Mouse (Mus musculus) testis, adult 2 months (tissue): ENCODE results near the gene Scgb1a1. TPM values are rescaled to one million over a fixed set of nuclear protein-coding genes. Genes with fewer than 3 reads are reported as not detected.

ENCODE experiments used
- H3K27ac ChIP-seq: fragments of 200-500 bp; 2 replicates; pipeline ENCODE4 v1.5.1; 2012; ENCODE audit warnings: low read depth, low read length; ENCODE audit not compliant: control insufficient read depth, insufficient read depth
- H3K27me3 ChIP-seq: fragments of 200-500 bp; 2 replicates; pipeline ENCODE4 v1.6.1; 2012; ENCODE audit warnings: mild to moderate bottlenecking, low read length, moderate library complexity; ENCODE audit not compliant: control insufficient read depth, insufficient read depth
- H3K36me3 ChIP-seq: fragments of 200-500 bp; 2 replicates; pipeline ENCODE4 v1.6.1; 2012; ENCODE audit warnings: mild to moderate bottlenecking, low read length; ENCODE audit not compliant: control insufficient read depth, insufficient read depth
- H3K4me1 ChIP-seq: fragments of 200-500 bp; 2 replicates; pipeline ENCODE4 v1.6.1; 2012; ENCODE audit warnings: low read length; ENCODE audit not compliant: control insufficient read depth, insufficient read depth
- H3K4me3 ChIP-seq: fragments of 200-500 bp; 2 replicates; pipeline ENCODE4 v1.5.1; 2012; ENCODE audit warnings: low read depth, mild to moderate bottlenecking, low read length, moderate library complexity, mixed read lengths; ENCODE audit not compliant: control insufficient read depth
- CTCF ChIP-seq: fragments of 200-500 bp; IDR thresholded peaks from 2 replicates; pipeline ENCODE4 v1.5.1; 2012; ENCODE audit warnings: low read depth, mild to moderate bottlenecking, inconsistent platforms, low read length, moderate library complexity; ENCODE audit not compliant: control insufficient read depth, insufficient read depth, insufficient replicate concordance
- POLR2A ChIP-seq: fragments of 200-500 bp; IDR thresholded peaks from 2 replicates; pipeline ENCODE4 v1.6.1; 2012; ENCODE audit warnings: low read depth, mild to moderate bottlenecking, inconsistent platforms, low read length, moderate library complexity; ENCODE audit not compliant: control insufficient read depth
- polyA plus RNA-seq: library from polyadenylated mRNA; depleted of rRNA; stranded (reverse); fragments of >200 nt; gene quantifications from 2 replicates; pipeline ENCODE4 v1.2.3, GENCODE M21; 2012

Gene Scgb1a1
- polyA plus RNA-seq, 1 experiment = 0.41 TPM

DNA sequence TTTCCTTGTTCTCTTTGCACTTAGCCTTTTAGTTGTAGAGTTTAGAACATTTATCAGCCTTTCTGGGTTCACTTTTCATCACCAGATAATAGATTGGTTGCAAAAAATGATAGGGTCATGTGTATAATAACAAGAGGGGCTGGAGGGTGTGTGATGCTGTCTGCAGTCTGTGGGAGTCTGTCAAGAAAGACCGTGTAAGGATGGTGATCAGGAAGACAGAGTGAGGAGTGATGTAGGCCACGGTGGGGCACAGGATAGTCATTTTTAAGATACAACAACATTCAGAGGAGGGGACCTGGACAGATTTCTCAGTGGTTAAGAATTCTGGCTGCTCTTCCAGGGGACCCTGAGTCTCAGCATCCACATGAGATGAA is 15.6 kb downstream of the Scgb1a1 start:
- H3K27me3 ChIP-seq = no peaks in the 10 kb centered on the region
- TF ChIP-seq POLR2A = no peak
- no peak for TF ChIP-seq CTCF
- no peak overlapping the region for H3K4me3 ChIP-seq
- peaks cover 5% of the 10 kb centered on the region for H3K4me1 ChIP-seq
- no peaks in the 10 kb centered on the region for H3K36me3 ChIP-seq
- no peak overlapping the region for H3K27ac ChIP-seq

DNA sequence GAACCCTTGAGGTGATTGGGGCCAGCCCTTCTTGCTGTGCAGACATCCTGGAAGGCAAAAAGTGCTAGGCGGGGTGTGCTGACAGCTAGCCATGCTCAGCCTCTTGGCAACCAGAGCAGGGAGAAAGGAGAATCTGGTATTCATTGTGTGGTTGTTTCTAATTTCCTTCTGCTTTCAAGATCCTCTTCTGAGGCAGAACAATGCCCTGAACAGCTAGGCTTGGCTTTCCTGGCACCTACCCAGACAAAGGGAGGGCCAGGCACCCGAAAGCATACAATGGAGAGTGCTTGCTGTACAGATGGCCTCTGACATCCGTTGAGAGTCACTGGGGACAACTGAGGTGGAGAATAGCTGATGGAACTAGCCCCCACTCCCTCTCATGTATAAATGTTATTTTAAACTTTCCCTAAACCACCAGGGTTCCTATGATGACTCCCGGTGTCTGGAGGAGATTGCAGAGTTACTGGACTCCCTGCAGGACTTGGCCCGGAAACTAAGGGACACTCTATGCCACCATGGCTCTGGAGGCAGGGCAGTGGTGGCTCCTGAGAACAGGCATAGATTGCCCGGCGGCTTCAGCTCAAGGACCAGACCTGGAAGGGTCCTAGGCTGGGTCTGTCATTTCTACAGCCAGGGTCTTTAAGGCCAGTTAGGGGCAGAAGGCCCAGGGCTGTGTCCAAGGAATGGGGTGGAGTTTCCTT is 16.2 kb downstream of the Scgb1a1 start:
- H3K27me3 ChIP-seq = no peaks in the 10 kb centered on the region
- peaks cover 5% of the 10 kb centered on the region for H3K4me1 ChIP-seq
- peak overlapping the region; percentile 33 for H3K27ac ChIP-seq
- no peak overlapping the region for H3K4me3 ChIP-seq
- no peaks in the 10 kb centered on the region for H3K36me3 ChIP-seq
- TF ChIP-seq POLR2A (no peak), CTCF (no peak)

DNA sequence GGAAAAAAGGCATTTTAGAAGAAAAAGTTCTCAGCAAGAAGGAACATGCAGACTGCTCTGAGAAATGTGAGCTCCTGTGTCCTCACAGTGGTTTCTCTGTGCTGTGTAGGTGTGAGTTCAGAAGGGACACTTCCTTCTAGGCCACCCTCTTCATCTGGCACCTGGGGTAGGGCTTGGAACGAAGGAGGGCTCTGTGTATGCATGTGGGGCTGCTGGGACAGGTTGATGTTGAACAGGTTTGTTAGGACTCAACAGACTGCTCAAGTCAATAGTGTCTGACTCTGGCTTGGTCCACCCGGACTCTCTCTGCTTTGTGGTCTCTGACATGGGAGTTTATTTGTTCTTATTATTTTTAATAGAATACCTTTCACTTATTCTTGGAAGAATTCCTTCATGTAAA is 17.4 kb downstream of the Scgb1a1 start:
- Histone ChIP-seq H3K4me3 (no peak overlapping the region), H3K27ac (no peak overlapping the region)
- TF ChIP-seq POLR2A = no peak
- TF ChIP-seq CTCF = no peak

DNA sequence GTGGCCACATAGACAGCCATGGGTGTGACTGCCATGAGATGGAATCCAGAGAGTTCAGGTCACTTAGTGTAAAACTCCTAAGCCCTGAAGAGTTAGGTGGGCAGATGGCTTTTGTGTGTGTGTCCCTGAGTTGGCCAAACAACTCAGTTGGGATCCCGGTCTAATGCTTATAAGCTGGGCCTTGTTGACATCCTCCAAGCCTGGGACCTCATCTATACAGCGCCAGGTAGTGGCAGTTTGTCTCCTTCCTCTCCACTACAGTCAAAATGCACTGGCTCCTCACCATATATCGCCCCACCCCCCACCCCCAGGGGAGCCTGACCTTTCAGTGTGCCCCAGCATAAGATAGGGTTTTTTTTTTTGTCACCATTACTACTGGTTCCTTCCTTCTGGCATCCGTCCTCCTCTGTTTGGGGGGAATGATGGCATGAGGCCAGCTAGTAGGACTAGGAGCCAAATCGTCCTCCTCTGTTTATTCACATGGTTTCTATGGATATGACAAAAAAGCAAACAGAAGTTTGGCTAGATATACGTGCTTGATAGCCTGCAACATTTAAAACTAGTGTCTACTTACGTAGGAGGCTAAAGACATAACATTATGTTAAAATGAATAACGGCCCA is 18.0 kb downstream of the Scgb1a1 start:
- Histone ChIP-seq H3K36me3 (no peaks in the 10 kb centered on the region), H3K27ac (no peak overlapping the region), H3K27me3 (no peaks in the 10 kb centered on the region), H3K4me3 (no peak overlapping the region), H3K4me1 (peaks cover 2% of the 10 kb centered on the region; the same call in 1 of the 2 replicates)
- TF ChIP-seq CTCF (no peak), POLR2A (no peak)

More for the DNA sequence above, 17.4 kb downstream of the Scgb1a1 start:
- Histone ChIP-seq H3K27me3 (no peaks in the 10 kb centered on the region), H3K4me1 (peaks cover 2% of the 10 kb centered on the region; the same call in 1 of the 2 replicates), H3K36me3 (no peaks in the 10 kb centered on the region)

DNA sequence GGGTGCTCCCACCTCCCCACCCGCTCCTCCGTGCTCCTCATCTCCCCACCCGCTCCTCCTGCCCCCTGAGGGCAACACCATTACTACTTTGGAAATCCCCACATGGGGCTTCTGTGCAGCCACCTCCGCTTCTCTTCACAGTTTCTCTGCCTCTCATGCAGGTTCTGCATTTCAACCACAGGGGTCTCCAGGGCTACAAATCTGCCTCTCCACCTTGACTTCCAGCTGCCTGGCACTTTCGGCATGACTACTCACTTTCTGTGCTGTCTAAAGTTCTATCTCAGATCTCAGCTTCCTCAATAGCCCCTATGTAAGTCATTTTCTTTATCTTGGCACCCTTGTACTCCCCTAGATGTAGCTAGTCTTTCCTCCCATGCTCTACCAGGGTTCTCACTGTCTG is 20.5 kb downstream of the Scgb1a1 start:
- H3K4me1 ChIP-seq = peaks cover 2% of the 10 kb centered on the region; the same call in 1 of the 2 replicates
- H3K27ac ChIP-seq = no peak overlapping the region
- H3K4me3 ChIP-seq = no peak overlapping the region
- H3K27me3 ChIP-seq = no peaks in the 10 kb centered on the region
- TF ChIP-seq POLR2A = no peak
- TF ChIP-seq CTCF = no peak
- no peaks in the 10 kb centered on the region for H3K36me3 ChIP-seq

DNA sequence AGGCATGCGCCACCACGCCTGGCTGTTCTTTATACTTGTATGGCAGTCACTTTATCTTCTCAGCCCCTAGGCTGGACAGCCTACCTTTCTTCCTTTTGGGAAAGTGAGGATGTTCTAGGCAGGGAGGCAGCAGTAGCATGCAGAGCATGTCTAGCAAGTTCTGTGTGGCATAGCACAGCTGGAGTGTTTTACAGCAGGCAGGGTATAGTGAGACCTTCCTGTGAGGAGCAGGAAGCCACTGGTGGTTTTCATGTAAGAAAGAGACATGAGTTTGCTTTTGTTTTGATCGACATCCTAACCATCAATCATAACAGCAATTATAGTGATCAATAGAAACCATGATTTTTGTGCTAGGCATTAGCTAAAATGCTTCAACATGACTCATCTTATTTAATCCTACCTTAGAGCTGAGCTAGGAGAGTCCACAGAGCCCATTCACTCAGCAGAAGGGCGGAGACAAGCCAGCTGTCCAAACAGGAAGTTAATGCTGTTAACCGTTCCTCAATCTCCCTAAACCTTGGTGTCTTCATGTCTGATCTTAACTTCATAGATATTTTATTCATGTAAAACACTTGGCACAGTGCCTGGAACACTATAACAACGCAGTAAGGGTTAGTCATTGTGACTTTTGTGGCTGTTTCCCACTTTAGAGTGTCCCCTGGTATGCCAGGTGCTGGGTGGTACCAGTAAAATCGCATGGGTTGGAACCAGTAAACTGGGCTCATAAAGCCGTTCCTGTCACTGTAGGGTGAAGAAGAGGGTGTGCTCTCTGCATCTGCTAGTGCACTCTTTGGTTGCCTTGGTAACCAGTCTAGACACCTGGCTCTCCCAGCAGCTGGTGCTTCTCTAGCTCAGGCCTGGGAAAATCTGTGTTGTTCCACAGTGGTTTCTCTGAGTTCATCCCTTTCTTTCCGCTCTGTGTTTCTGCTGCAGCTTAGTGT is 21.9 kb downstream of the Scgb1a1 start:
- Histone ChIP-seq H3K4me3 (no peak overlapping the region), H3K27ac (no peak overlapping the region), H3K27me3 (no peaks in the 10 kb centered on the region), H3K4me1 (no peaks in the 10 kb centered on the region), H3K36me3 (no peaks in the 10 kb centered on the region)
- TF ChIP-seq POLR2A = no peak

DNA sequence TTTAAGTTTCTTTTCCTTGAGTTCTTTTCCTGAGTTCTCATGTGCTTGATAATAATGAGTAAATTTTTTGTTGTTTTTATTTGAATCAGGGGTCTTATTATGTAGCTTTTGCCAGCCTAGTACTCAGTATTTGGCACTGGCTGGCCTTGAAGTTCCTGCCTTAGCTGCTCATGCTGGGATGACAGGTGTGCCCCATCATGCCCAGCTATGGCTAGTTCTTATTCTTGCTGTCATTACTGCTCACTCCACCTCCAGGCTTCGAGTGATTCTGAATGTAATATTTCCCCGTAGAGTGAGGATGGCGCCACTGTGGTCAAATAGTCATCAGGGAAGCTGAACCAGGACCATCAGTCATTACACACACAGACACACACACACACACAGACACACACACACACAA is 23.9 kb downstream of the Scgb1a1 start:
- Histone ChIP-seq H3K4me3 (no peak overlapping the region), H3K27ac (no peak overlapping the region)
- TF ChIP-seq POLR2A (no peak), CTCF (no peak)

More for the DNA sequence above, 23.9 kb downstream of the Scgb1a1 start:
- Histone ChIP-seq H3K27me3 (no peaks in the 10 kb centered on the region), H3K4me1 (no peaks in the 10 kb centered on the region), H3K36me3 (no peaks in the 10 kb centered on the region)
